Mouse (Mus musculus): ENCODE data around the gene Dpp6. TPM values are rescaled to one million over a fixed set of nuclear protein-coding genes. Genes with fewer than 3 reads are reported as not detected.

The Dpp6 gene
- total and polyA plus RNA-seq, 3 experiments: not detected

DNA sequence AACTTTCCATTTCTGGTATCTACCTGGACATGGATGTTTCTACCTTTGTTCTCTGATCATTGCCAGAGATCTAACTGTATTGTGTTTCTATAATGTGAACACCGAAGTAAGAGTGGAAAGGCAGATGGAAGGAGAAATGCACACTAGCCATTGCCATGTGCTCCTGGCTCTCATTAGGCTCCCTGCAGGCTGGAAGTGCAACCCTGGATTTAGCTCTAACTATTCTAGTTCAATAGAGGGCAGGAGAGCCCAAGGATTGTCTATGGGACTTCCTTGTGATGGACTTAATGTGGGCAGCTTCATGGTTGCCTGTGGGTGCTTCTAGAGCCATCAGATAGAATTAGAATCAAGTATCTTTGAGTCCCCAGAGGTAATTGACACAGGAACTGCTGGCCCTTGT lies 291.2 kb downstream of the Dpp6 start:
- TF ChIP-seq GATA1 (IDR thresholded peaks at IDR 0.05; ENCODE audit: low read depth, low read length) (no peak), MYC (IDR thresholded peaks at IDR 0.05; ENCODE audit: low read depth, low read length) (no peak), NELFE (IDR thresholded peaks at IDR 0.05; ENCODE audit: low read depth, low read length) (no peak), USF2 (IDR thresholded peaks at IDR 0.05; ENCODE audit: borderline replicate concordance in 1 of 2, insufficient read depth in 1 of 2, low read depth in 1 of 2, low read length in 2 of 2) (no peak), MYB (IDR thresholded peaks at IDR 0.05; ENCODE audit: low read depth, low read length) (no peak)
- no peaks in the 10 kb centered on the region for H3K79me2 ChIP-seq (ENCODE audit: control insufficient read depth, insufficient read depth, low read length, poor library complexity)
- no peak for DNase-seq (ENCODE audit: low read depth, low spot score)
- no peak overlapping the region for H3K27ac ChIP-seq (ENCODE audit: control insufficient read depth, low read depth, low read length)
- no peak overlapping the region for H3K4me3 ChIP-seq (ENCODE audit: control insufficient read depth in 1 of 2, insufficient read depth in 1 of 2, low read depth in 2 of 2, low read length in 2 of 2)
- H3K9me3 ChIP-seq (replicated peaks; ENCODE audit: insufficient read depth, low read length): no peaks in the 10 kb centered on the region
- no peaks in the 10 kb centered on the region for H3K36me3 ChIP-seq (ENCODE audit: control insufficient read depth in 1 of 2, insufficient read depth in 2 of 2, low read length in 2 of 2)
- H3K9ac ChIP-seq (ENCODE audit: control insufficient read depth, low read depth, low read length, poor library complexity, severe bottlenecking): no peak overlapping the region
- no peaks in the 10 kb centered on the region for H3K4me1 ChIP-seq (ENCODE audit: control insufficient read depth in 1 of 2, insufficient read depth in 2 of 2, low read length in 2 of 2)
- no peaks in the 10 kb centered on the region for H3K27me3 ChIP-seq (ENCODE audit: control insufficient read depth in 1 of 2, insufficient read depth in 2 of 2, low read length in 2 of 2)

DNA sequence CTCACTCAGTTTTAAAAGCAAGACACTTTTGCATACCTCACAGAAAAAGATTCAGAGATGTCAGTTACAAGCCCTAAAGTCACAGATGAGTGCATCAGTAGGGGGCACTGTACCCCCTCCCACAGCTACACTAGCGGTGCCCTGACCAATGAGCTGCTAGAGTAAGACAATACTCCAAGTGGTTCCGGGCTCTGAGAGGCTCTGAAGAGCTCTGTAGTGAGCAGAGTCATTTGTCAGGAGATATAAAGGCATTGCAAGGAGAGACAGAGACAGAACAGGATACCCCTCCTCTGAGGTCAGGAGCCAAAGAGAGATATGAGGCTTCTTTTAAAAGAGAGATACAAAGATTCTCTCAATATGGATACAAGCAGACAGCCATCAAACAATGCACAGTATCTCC lies 305.5 kb downstream of the Dpp6 start:
- no peak overlapping the region for H3K9ac ChIP-seq (ENCODE audit: control insufficient read depth, low read depth, low read length, poor library complexity, severe bottlenecking)
- no peaks in the 10 kb centered on the region for H3K9me3 ChIP-seq (replicated peaks; ENCODE audit: insufficient read depth, low read length)
- no peaks in the 10 kb centered on the region for H3K36me3 ChIP-seq (ENCODE audit: control insufficient read depth in 1 of 2, insufficient read depth in 2 of 2, low read length in 2 of 2)
- no peaks in the 10 kb centered on the region for H3K79me2 ChIP-seq (ENCODE audit: control insufficient read depth, insufficient read depth, low read length, poor library complexity)
- TF ChIP-seq ETS1 (IDR thresholded peaks at IDR 0.05; ENCODE audit: low read depth, low read length) (no peak), KAT2A (conservative IDR thresholded peaks at IDR 0.05; ENCODE audit: low read depth, low read length) (no peak), MAZ (IDR thresholded peaks at IDR 0.05; ENCODE audit: low read depth, low read length) (no peak), HCFC1 (IDR thresholded peaks at IDR 0.05; ENCODE audit: low read depth, low read length) (no peak), RAD21 (IDR thresholded peaks at IDR 0.05; ENCODE audit: low read depth, low read length) (no peak), POLR2AphosphoS5 (IDR thresholded peaks at IDR 0.05; ENCODE audit: borderline replicate concordance, low read depth, low read length) (no peak), CTCF (IDR thresholded peaks at IDR 0.05 in 2 of 3, conservative IDR thresholded peaks at IDR 0.05 in 1 of 3; ENCODE audit: control insufficient read depth in 1 of 3, insufficient read depth in 1 of 3, low read depth in 2 of 3, low read length in 3 of 3, poor library complexity in 1 of 3, severe bottlenecking in 1 of 3) (no peak), EP300 (IDR thresholded peaks at IDR 0.05; ENCODE audit: low read depth in 1 of 2, low read length in 2 of 2) (no peak), MYB (IDR thresholded peaks at IDR 0.05; ENCODE audit: low read depth, low read length) (no peak), NRF1 (IDR thresholded peaks at IDR 0.05; ENCODE audit: insufficient read depth, low read depth, low read length, poor library complexity, severe bottlenecking) (no peak)
- H3K4me1 ChIP-seq (ENCODE audit: control insufficient read depth in 1 of 2, insufficient read depth in 2 of 2, low read length in 2 of 2): no peaks in the 10 kb centered on the region
- H3K4me3 ChIP-seq (ENCODE audit: control insufficient read depth in 1 of 2, insufficient read depth in 1 of 2, low read depth in 2 of 2, low read length in 2 of 2): no peak overlapping the region
- H3K27ac ChIP-seq (ENCODE audit: control insufficient read depth, low read depth, low read length): no peak overlapping the region
- DNase-seq (ENCODE audit: low read depth, low spot score): no peak
- no peaks in the 10 kb centered on the region for H3K27me3 ChIP-seq (ENCODE audit: control insufficient read depth in 1 of 2, insufficient read depth in 2 of 2, low read length in 2 of 2)

DNA sequence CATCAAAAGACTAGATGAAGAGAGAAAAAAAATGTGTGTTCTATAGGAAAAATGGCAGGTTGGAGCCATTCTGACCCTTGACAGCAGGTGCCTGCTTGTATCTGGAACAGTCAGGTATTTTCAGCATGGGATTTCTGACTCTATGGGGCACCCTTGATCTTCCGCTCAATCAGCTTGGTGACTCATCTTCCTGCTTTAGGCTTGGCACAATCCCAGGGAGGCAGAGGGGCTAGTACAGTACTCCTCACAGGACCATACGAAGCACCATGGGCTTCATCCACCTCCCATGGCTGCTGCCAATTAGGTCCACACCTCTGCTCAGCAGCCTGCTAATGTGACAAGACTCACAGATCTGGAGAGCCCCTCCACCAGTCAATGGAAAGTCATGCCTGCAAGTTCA lies 305.9 kb downstream of the Dpp6 start:
- no peak overlapping the region for H3K9ac ChIP-seq (ENCODE audit: control insufficient read depth, low read depth, low read length, poor library complexity, severe bottlenecking)
- no peaks in the 10 kb centered on the region for H3K9me3 ChIP-seq (replicated peaks; ENCODE audit: insufficient read depth, low read length)
- no peak overlapping the region for H3K27ac ChIP-seq (ENCODE audit: control insufficient read depth, low read depth, low read length)
- no peak overlapping the region for H3K4me3 ChIP-seq (ENCODE audit: control insufficient read depth in 1 of 2, insufficient read depth in 1 of 2, low read depth in 2 of 2, low read length in 2 of 2)
- H3K4me1 ChIP-seq (ENCODE audit: control insufficient read depth in 1 of 2, insufficient read depth in 2 of 2, low read length in 2 of 2): no peaks in the 10 kb centered on the region
- no peaks in the 10 kb centered on the region for H3K36me3 ChIP-seq (ENCODE audit: control insufficient read depth in 1 of 2, insufficient read depth in 2 of 2, low read length in 2 of 2)
- no peaks in the 10 kb centered on the region for H3K79me2 ChIP-seq (ENCODE audit: control insufficient read depth, insufficient read depth, low read length, poor library complexity)
- DNase-seq (ENCODE audit: low read depth, low spot score): no peak
- H3K27me3 ChIP-seq (ENCODE audit: control insufficient read depth in 1 of 2, insufficient read depth in 2 of 2, low read length in 2 of 2): no peaks in the 10 kb centered on the region
- TF ChIP-seq SIN3A (IDR thresholded peaks at IDR 0.05; ENCODE audit: low read length) (no peak), E2F4 (IDR thresholded peaks at IDR 0.05; ENCODE audit: borderline replicate concordance, low read depth, low read length) (no peak), TAL1 (IDR thresholded peaks at IDR 0.05; ENCODE audit: low read length) (no peak), ETS1 (IDR thresholded peaks at IDR 0.05; ENCODE audit: low read depth, low read length) (no peak), CTCF (IDR thresholded peaks at IDR 0.05 in 2 of 3, conservative IDR thresholded peaks at IDR 0.05 in 1 of 3; ENCODE audit: control insufficient read depth in 1 of 3, insufficient read depth in 1 of 3, low read depth in 2 of 3, low read length in 3 of 3, poor library complexity in 1 of 3, severe bottlenecking in 1 of 3) (no peak), ZNF384 (IDR thresholded peaks at IDR 0.05; ENCODE audit: low read depth, low read length) (no peak), KAT2A (conservative IDR thresholded peaks at IDR 0.05; ENCODE audit: low read depth, low read length) (no peak), HCFC1 (IDR thresholded peaks at IDR 0.05; ENCODE audit: low read depth, low read length) (no peak), MAX (IDR thresholded peaks at IDR 0.05; ENCODE audit: low read length) (no peak), POLR2A (IDR thresholded peaks at IDR 0.05; ENCODE audit: control insufficient read depth in 1 of 2, insufficient read depth in 1 of 2, low read depth in 1 of 2, low read length in 2 of 2, poor library complexity in 1 of 2) (no peak), CHD1 (IDR thresholded peaks at IDR 0.05; ENCODE audit: low read depth, low read length) (no peak), ELF1 (IDR thresholded peaks at IDR 0.05; ENCODE audit: low read depth, low read length) (no peak), POLR2AphosphoS2 (IDR thresholded peaks at IDR 0.05; ENCODE audit: low read length) (no peak), MEF2A (IDR thresholded peaks at IDR 0.05; ENCODE audit: extremely low read depth, insufficient replicate concordance, low read depth, low read length, poor library complexity, severe bottlenecking) (no peak), MAZ (IDR thresholded peaks at IDR 0.05; ENCODE audit: low read depth, low read length) (no peak), NRF1 (IDR thresholded peaks at IDR 0.05; ENCODE audit: insufficient read depth, low read depth, low read length, poor library complexity, severe bottlenecking) (no peak), GATA1 (IDR thresholded peaks at IDR 0.05; ENCODE audit: low read depth, low read length) (no peak), MYB (IDR thresholded peaks at IDR 0.05; ENCODE audit: low read depth, low read length) (no peak), USF1 (IDR thresholded peaks at IDR 0.05; ENCODE audit: low read depth, low read length) (no peak)

Measured in MEL (cell line).